Comparison of ENCODE assay signal across 9 mouse cellular contexts in genomic region chr3:154652581-154653420, GRCm38 (mm10). TPM values are rescaled to one million over a fixed set of nuclear protein-coding genes. Genes with fewer than 3 reads are reported as not detected.
DNase-seq lines count a peak whose midpoint lies in the region; ATAC-seq and TF ChIP-seq lines count a peak whose summit lies in the region.
"Had no signal": no experiment of that assay in that cellular context is flagged by ENCODE, and none has a peak within 500 bp of the region (broad histone marks: within the 10 kb centered on the region; RNA-seq: fewer than 3 reads in every experiment).

No protein-coding gene starts in this region.

- peak; percentile 87 for TF ChIP-seq CTCF in ES-Bruce4 (IDR thresholded peaks at IDR 0.05; ENCODE audit: low read depth, low read length)

- H3K4me2 ChIP-seq in hindbrain, embryonic 11.5 days (replicated peaks; ENCODE audit: low read depth, low read length): no peak overlapping the region
- H3K4me2 ChIP-seq: heart, embryonic 13.5 days had no signal

- no peak overlapping the region for H3K4me3 ChIP-seq in ES-Bruce4 (ENCODE audit: low read depth, low read length)
- H3K4me3 ChIP-seq in embryonic facial prominence, embryonic 10.5 days: no peak overlapping the region
- H3K4me3 ChIP-seq in hindbrain, embryonic 11.5 days (ENCODE audit: low read depth, low read length): no peak overlapping the region
- H3K4me3 ChIP-seq: heart, embryonic 13.5 days had no signal

- H3K36me3 ChIP-seq in ES-Bruce4 (ENCODE audit: control insufficient read depth, insufficient read depth, low read length, poor library complexity, severe bottlenecking): no peaks in the 10 kb centered on the region
- no peaks in the 10 kb centered on the region for H3K36me3 ChIP-seq in embryonic facial prominence, embryonic 10.5 days (replicated peaks)
- no peaks in the 10 kb centered on the region for H3K36me3 ChIP-seq in hindbrain, embryonic 11.5 days (ENCODE audit: control insufficient read depth, insufficient read depth, low read length)
- H3K36me3 ChIP-seq: heart, embryonic 13.5 days had no signal

- TF ChIP-seq EP300 in ES-Bruce4 (IDR thresholded peaks at IDR 0.05; ENCODE audit: insufficient read depth, low read depth, low read length): no peak

- H3K9ac ChIP-seq in ES-Bruce4 (ENCODE audit: low read depth, poor library complexity, severe bottlenecking): no peak overlapping the region
- no peak overlapping the region for H3K9ac ChIP-seq in hindbrain, embryonic 11.5 days (ENCODE audit: low read depth, low read length)
- H3K9ac ChIP-seq: heart, embryonic 13.5 days had no signal

- WGBS in embryonic facial prominence, embryonic 10.5 days: 47% methylated on average over 24 of the region's 24 CpGs
- WGBS in hindbrain, embryonic 11.5 days: 48% methylated on average over 24 of the region's 24 CpGs

- H3K4me1 ChIP-seq in ES-Bruce4 (ENCODE audit: control insufficient read depth, insufficient read depth, low read length): peaks cover 2% of the 10 kb centered on the region
- peaks cover 29% of the 10 kb centered on the region for H3K4me1 ChIP-seq in embryonic facial prominence, embryonic 10.5 days
- no peaks in the 10 kb centered on the region for H3K4me1 ChIP-seq in hindbrain, embryonic 11.5 days (replicated peaks; ENCODE audit: control insufficient read depth, insufficient read depth, low read length)

- peak; percentile 55 for ATAC-seq in hindbrain, embryonic 11.5 days (ENCODE audit: low FRiP score)
- ATAC-seq in monocyte, adult 5-6 weeks (replicated peaks; ENCODE audit: insufficient number of reproducible peaks, low FRiP score, low TSS enrichment, poor library complexity, severe bottlenecking): no peak

- H3K9me3 ChIP-seq in ES-Bruce4 (replicated peaks; ENCODE audit: control insufficient read depth, insufficient read depth, low read length, poor library complexity, severe bottlenecking): no peaks in the 10 kb centered on the region
- no peaks in the 10 kb centered on the region for H3K9me3 ChIP-seq in embryonic facial prominence, embryonic 10.5 days
- H3K9me3 ChIP-seq in hindbrain, embryonic 11.5 days (ENCODE audit: control insufficient read depth, low read length): no peaks in the 10 kb centered on the region
- H3K9me3 ChIP-seq: heart, embryonic 13.5 days had no signal

- H3K27me3 ChIP-seq in ES-Bruce4 (ENCODE audit: control insufficient read depth, insufficient read depth, low read length, poor library complexity, severe bottlenecking): no peaks in the 10 kb centered on the region
- H3K27me3 ChIP-seq in embryonic facial prominence, embryonic 10.5 days (replicated peaks; ENCODE audit: low read depth, poor library complexity, severe bottlenecking): peaks cover 21% of the 10 kb centered on the region
- no peaks in the 10 kb centered on the region for H3K27me3 ChIP-seq in hindbrain, embryonic 11.5 days (ENCODE audit: control insufficient read depth, insufficient read depth, low read length)

- H3K27ac ChIP-seq in ES-Bruce4 (ENCODE audit: insufficient read depth, low read length): no peak overlapping the region
- no peak overlapping the region for H3K27ac ChIP-seq in embryonic facial prominence, embryonic 10.5 days (replicated peaks)
- no peak overlapping the region for H3K27ac ChIP-seq in hindbrain, embryonic 11.5 days (ENCODE audit: low read depth, low read length)
- H3K27ac ChIP-seq: heart, embryonic 13.5 days had no signal

- peak; percentile 68 for DNase-seq in adrenal gland, postnatal 25 days
- DNase-seq in embryonic facial prominence, embryonic 10.5 days (ENCODE audit: low spot score): peak; percentile 86
- DNase-seq in hindbrain, embryonic 11.5 days (ENCODE audit: low spot score): peak; percentile 86
- DNase-seq in layer of hippocampus, postnatal 25 days (ENCODE audit: extremely low spot score in 1 of 2, low spot score in 1 of 2): peak; percentile 82 to 91
- peak; percentile 65 for DNase-seq in lung, postnatal 14 days
- peak; percentile 81 for DNase-seq in right cerebral cortex, adult 18-20 months

- TF ChIP-seq POLR2A in ES-Bruce4 (IDR thresholded peaks at IDR 0.05; ENCODE audit: insufficient read depth, low read length): no peak

RNA-seq across cellular contexts. Expression of gene Erich3, which starts 10.9 kb away (rescaled TPM):
- 0.64 and 0.67 TPM in 2 replicates for polyA plus RNA-seq in ES-Bruce4 (2011; ENCODE audit: insufficient read depth, insufficient read length, low read depth, missing spikeins)
- total RNA-seq in adrenal gland, postnatal 25 days (2021): 0.48 and 0.67 TPM in 2 replicates
- 0.19 and 0.36 TPM in 2 replicates for polyA plus RNA-seq in embryonic facial prominence, embryonic 10.5 days (2016; fragmentation: Nextera tagmentation; extraction: Ambion mirVana)
- 0.29 and 0.54 TPM in 2 replicates for polyA plus RNA-seq in hindbrain, embryonic 11.5 days (2014; fragmentation: Nextera tagmentation; extraction: Ambion mirVana)
- total RNA-seq in layer of hippocampus, postnatal 25 days (2021): 1 to 10 TPM; 5.0 to 6.6 TPM
- total RNA-seq in monocyte, adult 5-6 weeks (2017): not detected in 3 replicates

RNA-seq across cellular contexts. Expression of gene Tyw3, which starts 55.9 kb away (rescaled TPM):
- 5.9 and 11.6 TPM in 2 replicates for polyA plus RNA-seq in ES-Bruce4 (2011; ENCODE audit: insufficient read depth, insufficient read length, low read depth, missing spikeins)
- 4.8 and 6.1 TPM in 2 replicates for total RNA-seq in adrenal gland, postnatal 25 days (2021)
- polyA plus RNA-seq in embryonic facial prominence, embryonic 10.5 days (2016; fragmentation: Nextera tagmentation; extraction: Ambion mirVana): 20.9 and 23.4 TPM in 2 replicates
- polyA plus RNA-seq in hindbrain, embryonic 11.5 days (2014; fragmentation: Nextera tagmentation; extraction: Ambion mirVana): 17.1 and 21.6 TPM in 2 replicates
- total RNA-seq in layer of hippocampus, postnatal 25 days (2021): 10 to 100 TPM; 12.8 to 14.3 TPM
- 0.86 to 3.5 TPM (median 2.7 TPM) in 3 replicates for total RNA-seq in monocyte, adult 5-6 weeks (2017)

RNA-seq across cellular contexts. Expression of gene Cryz, which starts 56.3 kb away (rescaled TPM):
- polyA plus RNA-seq in ES-Bruce4 (2011; ENCODE audit: insufficient read depth, insufficient read length, low read depth, missing spikeins): 28.0 and 37.9 TPM in 2 replicates
- total RNA-seq in adrenal gland, postnatal 25 days (2021): 10.9 and 18.5 TPM in 2 replicates
- 23.9 and 24.3 TPM in 2 replicates for polyA plus RNA-seq in embryonic facial prominence, embryonic 10.5 days (2016; fragmentation: Nextera tagmentation; extraction: Ambion mirVana)
- polyA plus RNA-seq in hindbrain, embryonic 11.5 days (2014; fragmentation: Nextera tagmentation; extraction: Ambion mirVana): 18.6 and 18.9 TPM in 2 replicates
- 10 to 100 TPM; 16.8 to 21.7 TPM for total RNA-seq in layer of hippocampus, postnatal 25 days (2021)
- total RNA-seq in monocyte, adult 5-6 weeks (2017): 0.67 to 3.1 TPM (median 1.8 TPM) in 3 replicates
